Mouse (Mus musculus): ENCODE results near the gene Slc17a7.
A peak's percentile ranks its signal among the peaks of the same experiment; 100 is the strongest.
"Not testable (repeated sequence)": the region's sequence is repeated elsewhere in the genome, so short reads cannot be mapped to it uniquely, and the experiment has no call there.

The Slc17a7 gene

DNA sequence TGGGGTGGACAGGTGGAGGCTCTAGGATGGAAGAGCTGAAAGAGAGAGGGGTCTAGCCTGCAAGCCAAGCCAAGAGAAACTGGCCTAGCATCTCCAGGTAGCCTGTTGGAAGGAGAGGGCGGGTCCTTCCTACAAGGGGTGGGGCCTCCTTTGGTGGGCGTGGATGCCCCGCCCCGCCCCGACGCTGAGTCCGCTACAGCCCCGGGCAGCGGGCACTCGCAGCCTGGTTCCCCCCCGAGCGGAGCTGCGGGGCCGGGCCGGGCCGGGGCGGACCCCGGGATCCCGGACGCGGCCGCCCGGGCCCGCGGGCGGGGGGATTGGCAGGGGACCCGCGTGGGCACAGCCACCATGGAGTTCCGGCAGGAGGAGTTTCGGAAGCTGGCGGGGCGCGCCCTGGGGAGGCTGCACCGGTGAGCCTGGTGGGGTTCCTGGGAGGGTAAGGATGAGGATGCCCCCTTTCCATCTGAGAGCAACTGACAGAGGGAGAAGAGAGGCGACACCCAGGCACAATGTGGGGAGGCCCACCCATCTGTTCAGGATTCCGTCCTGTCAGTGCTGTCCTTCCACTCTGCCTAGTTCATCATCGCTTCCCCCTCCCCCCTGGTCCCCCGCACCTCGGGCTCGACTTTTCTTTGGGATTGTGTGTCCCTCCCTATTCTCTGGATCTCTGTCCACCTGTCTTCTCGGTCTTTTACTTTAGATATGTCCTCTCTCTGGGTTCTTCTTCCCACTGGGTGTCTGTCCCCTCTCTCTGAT is at the start of gene Slc17a7:
Slc17a7 (plus strand) TSS at position 215 of the 756 bp plus-strand sequence.
- DNase-seq (ENCODE audit: low read depth, low spot score), result peak; percentile 62

DNA sequence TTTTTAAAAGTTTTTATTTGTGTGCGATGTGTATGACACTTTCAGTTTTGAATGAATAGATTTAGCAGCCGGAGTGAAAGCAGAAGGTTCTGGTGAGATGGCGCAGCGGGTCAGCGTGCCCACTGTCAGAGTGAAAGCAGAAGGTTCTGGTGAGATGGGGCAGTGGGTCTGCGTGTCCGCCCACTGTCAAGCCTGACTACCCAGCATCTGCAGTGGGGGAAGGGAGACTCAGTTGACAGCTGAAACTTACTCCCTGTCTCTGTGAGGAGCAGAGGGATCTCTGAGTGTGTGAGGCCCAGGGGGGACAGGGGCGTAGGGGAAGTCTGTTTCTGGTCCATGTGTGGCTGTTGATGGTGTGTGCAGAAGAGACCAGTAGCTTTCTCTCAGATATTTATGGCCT is 46.2 kb upstream of the Slc17a7 start:
- DNase-seq (ENCODE audit: low read depth, low spot score), result no peak

DNA sequence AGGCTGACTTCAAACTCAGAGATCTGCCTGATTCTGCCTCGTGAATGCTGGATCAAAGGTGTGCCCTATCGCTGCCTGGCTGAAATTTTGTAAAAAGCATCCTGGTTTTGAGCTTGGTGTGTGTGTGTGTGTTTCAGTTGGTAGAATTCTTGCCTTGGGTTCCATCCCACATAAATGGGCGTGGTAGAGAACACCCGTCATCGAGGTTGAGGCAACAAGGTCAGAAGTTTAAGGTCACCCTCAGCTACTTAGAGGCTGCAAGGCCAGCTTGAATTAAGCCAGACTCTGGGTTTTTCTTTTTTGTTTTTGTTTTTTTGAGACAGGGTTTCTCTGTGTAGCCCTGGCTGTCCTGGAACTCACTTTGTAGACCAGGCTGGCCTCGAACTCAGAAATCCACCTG is 45.4 kb upstream of the Slc17a7 start:
- DNase-seq (ENCODE audit: low read depth, low spot score), result no peak

DNA sequence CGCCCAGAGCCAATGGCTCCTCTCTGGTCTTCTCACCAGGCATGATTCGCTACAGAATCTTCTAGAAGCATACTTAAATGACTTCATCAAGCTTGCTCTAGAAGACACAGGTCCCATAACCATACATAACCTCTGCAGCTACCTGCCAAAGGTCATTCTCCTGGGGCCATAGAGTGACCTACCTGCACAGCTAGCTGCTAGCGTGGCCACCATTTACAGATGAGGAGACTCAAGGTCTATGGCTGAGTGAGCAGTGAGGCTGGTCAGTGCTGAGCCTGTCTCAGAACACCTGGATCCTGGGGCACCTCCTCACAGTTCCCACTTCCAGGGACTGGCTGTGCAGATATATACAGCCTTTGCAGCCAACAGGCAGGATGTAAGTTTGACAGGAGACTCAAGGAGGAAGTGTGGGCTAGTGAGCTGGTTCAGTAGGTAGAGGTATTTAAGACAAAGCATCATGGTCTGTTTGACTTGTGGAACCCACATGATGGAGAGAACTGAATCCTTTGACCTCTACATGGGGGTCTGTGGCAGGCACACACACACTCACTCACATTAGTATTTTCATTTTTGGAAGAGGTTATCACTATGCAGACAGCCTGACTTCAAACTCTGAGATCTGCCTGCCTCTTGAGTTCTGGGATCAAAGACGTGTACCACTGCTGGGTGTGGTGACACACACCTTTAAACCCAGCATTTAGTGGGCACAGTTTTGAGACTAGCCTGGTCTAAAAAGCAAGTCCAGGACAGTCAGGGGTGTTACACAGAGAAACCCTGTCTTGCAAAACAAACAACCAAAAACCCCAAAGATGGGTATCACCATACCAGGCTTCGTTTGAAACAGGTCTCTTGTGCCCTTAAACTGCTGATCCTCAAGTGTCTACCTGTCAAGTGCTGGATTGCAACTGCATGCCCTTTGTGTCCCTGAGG is 43.7 kb upstream of the Slc17a7 start:
- peak; percentile 39 for DNase-seq (ENCODE audit: low read depth, low spot score)

DNA sequence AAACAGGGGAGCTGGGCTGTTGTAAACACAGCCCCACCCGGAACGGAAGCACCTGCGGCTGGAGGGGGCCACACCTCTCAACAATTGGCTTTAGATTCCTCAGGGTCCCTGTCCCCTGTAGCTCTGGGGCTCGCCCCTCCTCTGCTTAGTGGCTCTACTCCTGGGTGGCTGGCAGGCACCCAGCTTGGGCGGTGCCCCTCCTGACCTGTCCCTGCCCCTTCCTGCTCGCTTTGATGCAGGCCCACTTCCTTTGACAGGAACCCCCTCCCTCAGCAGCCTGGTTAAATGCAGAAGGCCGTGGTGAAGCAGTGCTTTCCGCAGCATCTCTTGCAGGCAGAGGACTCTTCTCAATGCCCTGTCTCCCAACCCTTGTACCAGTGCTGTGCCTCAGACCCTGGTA is 42.3 kb upstream of the Slc17a7 start:
- peak; percentile 88 for DNase-seq (ENCODE audit: low read depth, low spot score)

DNA sequence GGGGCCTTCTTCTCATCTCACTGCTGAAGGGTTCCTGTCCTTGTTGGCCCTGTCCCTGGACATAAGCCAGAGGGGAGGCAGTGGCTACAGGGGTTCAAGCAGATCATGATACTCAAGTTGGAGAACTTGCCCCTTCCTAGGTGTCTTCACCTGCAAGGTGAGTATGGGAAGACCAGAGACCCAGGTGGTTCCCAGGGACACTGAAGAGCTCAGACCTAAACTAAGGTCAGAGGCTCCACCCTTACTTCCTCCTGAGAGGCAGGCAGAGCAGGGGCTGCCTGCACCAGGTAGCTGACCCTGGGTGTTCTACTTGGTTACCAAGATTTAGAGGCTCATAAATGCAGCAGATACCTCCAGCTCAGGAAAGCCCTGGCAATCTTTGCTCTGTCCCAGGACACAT is 41.8 kb upstream of the Slc17a7 start:
- DNase-seq (ENCODE audit: low read depth, low spot score), result no peak

DNA sequence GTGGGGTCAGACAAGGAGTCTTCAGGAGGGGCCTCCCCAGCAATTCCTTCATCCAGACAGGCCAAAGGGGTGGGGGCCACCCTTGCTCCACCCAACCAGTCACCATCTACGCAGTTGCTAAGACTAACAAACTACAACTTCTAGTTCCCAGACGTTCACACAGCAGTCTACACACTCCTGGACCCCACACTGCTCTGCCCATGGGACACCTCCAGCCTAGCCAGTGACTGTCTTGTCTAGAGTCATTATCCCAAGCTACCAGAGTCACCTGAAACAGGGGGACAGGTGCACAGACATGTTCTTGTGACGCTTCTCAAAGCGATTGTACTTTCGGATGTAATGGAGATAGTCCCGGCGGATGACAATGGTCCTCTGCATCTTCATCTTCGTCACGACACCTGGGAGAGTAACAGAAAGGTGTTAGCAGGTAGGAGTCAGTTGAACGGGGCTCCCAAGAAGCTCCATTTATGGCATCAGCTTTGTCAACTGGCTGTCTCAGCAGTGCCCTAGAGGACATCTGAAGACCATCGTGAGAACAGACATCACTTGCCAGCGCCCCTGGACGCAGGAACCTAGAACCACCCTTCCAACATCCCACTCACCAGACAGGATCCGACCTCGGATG is 41.1 kb upstream of the Slc17a7 start:
- DNase-seq (ENCODE audit: low read depth, low spot score), result no peak

DNA sequence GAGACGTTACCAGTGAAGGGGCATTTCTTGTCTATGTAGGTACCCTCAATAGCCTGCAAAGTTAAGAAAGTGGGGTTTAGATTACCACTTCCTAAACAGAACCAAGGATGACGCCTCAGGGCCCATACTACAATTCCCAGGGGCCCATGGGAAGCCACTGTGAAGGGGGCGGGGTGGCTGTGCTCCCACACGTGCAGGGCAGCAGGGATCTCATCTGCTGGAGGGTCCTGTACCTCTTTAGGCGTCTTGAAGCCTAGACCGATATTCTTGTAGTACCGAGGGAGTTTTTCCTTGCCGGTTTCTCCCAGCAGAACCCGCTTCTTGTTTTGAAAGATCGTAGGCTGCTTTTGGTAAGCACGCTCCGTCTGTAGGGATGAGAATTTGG is 40.6 kb upstream of the Slc17a7 start:
- DNase-seq (ENCODE audit: low read depth, low spot score), result peak; percentile 54

DNA sequence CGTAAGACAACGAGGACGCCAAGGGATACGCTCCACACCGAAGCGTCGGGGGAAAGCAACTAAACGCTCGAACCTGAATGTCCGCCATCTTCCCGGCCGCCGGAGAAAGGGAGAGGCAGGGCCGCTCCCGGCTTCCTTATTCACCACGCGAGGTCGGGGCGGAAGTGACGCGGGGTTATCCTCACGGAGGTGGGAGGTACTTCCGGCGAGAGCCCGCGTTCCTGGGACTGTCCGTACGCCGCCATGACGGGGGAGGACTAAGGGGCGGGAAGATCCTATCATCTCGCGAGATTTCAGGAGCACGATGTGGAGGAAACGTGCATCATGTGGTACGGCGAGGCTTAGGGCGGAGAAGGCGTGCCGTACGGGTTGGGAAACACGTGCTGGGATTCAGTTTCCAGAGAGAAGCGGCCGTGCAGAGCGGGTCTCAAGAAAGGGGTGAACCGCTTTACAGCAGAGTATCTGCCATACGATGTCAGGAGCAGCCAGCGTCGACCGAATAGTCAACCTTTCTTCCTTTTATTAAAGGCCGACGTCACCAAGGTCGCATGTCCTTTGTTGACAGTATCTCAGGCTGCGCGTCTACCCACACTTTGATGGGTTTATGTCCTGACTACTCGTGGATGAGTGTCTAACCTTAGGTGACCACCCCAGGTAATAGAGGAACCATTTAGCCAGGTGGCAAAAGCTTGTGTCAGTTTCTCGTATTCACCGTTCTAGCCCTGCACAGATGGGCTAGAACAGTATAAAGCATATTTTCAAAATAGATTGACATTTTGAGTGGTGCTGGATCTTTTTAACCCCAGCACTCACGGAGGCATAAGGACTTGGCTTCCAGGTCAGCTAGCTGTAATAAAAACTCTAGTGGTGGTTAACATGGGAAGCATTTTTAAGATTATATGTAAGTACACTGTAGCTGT is 39.3 kb upstream of the Slc17a7 start, which contains the start of gene Rps11:
Rps11 (minus strand) TSS at position 216 of the 920 bp plus-strand sequence.
- DNase-seq (ENCODE audit: low read depth, low spot score), result peak; percentile 100

DNA sequence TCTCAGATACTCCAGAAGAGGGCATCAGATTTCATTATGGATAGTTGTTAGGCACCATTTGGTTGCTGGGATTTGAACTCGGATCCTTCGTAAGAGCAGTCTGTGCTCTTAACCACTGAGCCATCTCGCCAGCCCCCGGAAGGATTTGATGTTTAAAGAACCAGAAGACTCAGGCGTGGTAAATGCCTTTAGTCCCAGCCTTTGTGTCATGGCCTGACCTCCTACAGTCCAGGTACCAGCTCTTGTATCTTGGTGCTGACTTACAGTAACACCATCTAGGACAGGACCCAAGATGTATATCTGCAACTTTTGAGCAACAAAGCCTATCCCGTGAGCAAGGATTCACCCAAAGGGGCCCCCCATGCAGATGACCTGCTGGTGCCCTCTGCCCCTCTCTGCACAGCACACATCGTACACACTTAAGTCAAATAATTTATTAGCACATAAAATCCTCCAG is 38.6 kb upstream of the Slc17a7 start:
- peak; percentile 53 for DNase-seq (ENCODE audit: low read depth, low spot score)

DNA sequence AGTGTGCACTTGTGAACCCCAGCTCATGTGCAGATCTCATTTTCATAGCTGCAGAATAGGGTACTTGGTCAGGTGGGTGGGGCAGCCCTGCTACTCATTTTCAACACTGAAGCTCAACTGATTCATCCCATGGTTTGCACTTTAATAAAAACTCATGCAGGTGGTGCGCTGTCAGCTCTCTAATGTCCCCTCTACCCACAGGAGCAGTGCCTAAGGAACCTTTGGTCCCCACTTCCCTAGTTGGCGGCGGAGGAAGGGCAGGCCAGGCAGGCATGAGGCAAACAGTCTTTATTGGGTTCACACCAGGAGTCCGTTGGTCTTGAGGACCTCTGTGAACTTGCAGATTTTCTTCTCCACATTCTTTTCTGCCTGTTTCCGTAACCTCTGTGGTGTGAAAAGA is 38.1 kb upstream of the Slc17a7 start:
- not testable (repeated sequence) for DNase-seq (ENCODE audit: low read depth, low spot score)

DNA sequence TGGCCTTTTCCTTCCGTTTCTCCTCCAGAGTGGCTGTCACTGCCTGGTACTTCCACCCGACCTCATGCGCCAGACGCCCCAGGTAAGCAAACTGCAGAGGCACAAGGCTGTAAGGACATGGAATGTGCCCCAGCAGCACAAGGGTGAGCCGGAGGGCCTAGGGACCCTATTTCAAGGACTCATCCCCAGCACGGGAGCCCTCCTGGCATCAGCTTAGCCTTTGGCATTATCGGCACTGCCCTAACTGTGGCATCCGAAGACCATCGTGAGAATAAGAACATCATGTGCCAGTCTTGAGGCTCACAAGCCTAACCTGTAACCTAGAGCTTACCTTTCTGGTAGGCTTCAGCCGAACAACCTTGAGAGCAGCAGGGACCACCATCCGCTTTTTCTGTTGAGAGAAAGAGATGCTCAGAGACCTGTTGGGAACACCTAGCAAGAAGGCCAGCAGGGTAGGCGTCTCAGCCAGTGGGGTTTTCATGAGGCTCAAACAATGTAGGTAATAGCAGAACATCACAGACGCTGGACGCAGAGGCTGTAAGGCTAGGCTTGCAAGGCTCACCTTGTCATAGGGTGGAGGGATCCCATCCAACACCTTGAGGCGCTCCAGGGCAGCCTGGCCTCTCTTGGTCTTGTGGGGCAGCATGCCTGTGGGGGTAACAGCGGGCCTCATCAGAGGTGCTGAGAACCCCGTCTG is 37.5 kb upstream of the Slc17a7 start:
- DNase-seq (ENCODE audit: low read depth, low spot score), result no peak

DNA sequence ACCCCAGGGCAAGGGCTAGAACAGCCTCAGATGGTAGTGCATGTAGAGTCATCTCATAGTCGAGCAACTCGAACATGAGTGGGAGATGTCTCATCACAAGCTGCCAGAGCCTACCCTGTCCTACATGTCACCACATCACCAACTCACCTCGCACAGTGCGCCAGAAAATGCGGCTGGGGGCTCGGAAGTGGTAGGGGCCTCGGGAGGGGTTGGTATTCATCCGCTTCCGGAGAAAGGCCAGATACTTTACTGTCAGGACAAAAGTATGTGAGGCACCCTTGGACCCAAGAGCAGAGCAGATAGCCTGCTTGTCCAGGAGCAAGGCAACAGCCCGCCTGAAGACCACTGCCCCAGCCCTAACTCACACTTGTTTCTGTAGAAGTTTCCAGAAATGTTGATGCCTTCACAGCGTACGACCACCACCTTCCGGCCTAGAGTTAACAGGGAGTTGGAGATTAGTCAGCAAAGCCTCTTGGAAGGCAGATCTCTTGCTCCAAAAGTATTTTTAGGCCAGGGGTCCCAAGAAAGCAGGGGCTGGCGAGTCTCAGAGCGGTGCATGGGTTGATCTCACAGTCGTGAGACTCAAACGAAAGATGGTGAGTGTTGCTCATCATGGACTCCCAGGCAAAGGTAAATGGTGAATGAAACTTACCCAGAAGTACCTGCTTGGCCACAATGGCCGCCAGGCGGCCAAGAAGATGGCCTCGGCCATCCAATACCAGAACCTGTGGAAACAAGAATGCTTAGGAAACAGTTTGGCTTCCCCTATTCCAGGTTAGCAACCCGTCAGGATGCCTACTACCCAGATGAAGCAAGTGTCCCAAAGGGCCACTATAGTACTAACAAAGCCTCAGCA is 36.7 kb upstream of the Slc17a7 start:
- DNase-seq (ENCODE audit: low read depth, low spot score), result peak; percentile 25

DNA sequence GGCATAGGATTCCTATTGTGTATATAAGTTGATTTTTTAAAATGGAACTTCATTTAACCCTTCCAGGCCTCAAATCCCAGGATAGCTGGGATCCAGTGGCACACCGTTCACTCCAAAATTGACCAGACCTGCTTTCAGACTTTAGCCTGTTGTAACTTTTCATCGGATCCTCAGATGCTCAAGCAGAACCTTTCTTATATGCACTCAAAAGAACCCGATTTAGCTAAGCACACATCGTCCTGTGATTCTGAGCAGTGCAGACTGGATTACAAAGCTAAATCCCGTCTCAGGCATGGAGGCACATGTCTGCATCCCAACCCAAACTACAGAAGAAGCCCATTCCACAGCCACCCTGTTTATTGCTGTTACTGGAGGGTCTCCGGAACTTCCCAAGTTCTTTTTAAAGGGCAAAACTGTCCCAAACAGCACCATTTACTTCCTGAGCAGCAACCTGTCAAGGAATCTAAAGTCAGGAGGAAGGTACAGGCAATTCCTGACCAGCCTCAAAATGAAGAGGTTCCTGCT is 36.0 kb upstream of the Slc17a7 start:
- no peak for DNase-seq (ENCODE audit: low read depth, low spot score)

DNA sequence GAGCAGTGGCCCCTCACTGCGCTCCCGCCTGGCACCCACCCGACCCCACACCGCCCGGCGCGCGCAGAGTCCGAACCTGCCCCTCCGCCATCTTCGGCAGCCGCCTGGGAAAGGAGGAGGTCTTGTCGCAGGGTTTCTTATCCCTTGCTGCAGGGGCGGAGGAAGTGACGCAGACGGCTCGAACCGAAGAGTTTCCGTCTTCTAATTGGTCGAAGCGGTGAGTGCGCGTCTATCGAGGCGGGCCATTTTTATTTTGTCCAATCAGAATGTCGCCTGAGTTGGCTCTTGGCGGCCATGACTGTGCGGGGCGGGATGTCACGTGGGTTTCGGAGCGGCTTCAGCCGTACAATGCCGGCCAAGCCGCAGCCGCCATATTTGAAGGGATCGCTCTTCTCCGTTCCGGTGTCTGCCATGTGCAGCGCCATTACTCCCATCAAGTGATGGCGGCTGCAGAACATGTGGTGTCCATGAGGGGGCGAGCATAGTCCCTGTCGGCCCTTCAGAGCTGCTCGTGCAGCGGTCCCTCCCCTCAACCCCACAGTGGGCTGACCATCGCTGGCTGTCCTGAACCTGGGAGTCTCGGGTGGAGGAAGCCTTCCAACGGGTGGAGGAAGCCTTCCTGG is 35.0 kb upstream of the Slc17a7 start, which contains the start of gene Rpl13a:
Rpl13a (minus strand) TSS at position 138 of the 623 bp plus-strand sequence.
- peak; percentile 99 for DNase-seq (ENCODE audit: low read depth, low spot score)

DNA sequence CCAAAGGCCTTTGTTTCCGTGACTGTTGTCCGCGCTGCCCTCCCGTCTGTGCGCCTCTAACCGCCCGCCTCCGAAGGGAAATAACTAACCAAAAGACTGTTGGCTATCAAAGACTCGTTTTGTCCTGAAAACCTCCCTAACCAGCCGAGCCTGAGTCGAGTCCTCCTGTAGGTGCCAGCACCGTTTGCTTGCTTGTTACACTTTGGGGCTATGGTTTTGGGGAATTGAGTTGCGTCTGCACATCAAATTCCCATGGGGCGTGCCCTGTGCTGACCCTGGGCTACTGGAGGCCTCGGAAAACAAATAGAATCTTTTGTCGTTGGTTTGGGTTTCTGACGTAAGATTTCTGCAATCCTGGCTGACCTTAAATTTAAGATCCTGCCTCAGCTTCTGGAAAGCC is 34.4 kb upstream of the Slc17a7 start:
- DNase-seq (ENCODE audit: low read depth, low spot score), result no peak

DNA sequence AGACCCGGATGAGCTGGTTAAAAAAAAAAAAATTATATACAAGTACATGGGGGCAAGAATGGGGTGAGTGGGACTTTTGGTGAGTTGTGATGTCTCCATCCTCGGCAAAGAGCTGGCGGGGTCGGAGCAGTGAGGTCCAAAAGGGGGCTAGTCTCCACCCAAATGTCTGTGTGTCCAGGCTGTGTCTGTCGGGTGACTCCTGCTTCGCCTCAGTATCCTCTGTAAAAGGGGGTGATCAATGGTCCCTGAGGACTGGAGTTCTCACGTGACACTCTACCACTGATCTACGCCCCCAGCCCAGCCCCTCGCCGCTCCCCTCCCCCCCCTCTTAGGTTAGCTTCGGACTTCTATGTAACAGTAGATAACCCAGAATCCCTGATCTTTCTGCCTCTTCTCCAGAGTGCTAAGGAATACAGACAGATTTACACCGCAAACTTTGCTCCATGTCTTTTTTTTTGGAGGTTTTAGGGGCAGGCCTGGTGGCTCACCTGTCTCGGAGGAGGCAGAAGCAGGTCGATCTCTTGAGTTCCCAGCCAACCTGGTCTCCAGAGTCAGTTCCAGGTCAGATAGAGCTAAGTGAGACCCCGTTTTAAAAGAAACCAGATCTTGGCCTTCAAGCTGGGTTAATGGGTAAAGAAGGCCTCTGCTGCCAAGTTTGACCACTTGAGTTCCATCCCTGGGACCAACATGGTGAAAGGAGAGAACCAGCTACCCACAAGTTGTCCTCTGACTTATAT is 33.8 kb upstream of the Slc17a7 start:
- no peak for DNase-seq (ENCODE audit: low read depth, low spot score)

DNA sequence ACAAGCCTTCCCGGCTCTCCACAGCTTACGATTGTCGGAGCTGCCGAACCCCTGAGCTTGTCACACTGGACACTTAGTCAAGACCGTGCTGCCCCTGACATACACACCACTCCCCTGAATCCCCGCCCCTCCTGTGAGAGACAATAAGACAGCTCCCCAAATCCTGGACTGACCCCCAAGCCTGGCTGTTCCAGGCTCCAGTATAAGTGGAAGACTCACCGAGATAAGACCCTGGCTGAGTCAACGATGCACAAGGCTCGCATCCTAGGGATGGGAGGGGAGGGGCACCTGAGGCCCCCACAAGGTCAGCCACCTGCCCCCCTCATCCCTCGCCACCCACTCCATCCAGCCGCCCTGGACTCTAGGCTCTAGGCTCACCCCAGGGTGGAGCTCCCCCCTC is 31.9 kb upstream of the Slc17a7 start:
- no peak for DNase-seq (ENCODE audit: low read depth, low spot score)

Measured in CD4-positive, CD25-positive, alpha-beta regulatory T cell, adult 2 months (primary cell).